Mouse (Mus musculus) spleen, adult 2 months (tissue): Measurements from ENCODE around the gene Cd300ld5.

Experiments used
- CTCF ChIP-seq: fragments of 200-500 bp; IDR thresholded peaks from 2 replicates; pipeline ENCODE4 v1.5.1; 2011; ENCODE audit warnings: mild to moderate bottlenecking, inconsistent platforms; ENCODE audit not compliant: insufficient read depth, insufficient read length, insufficient replicate concordance; ENCODE audit errors: extremely low read depth
- POLR2A ChIP-seq: fragments of 200-500 bp; IDR thresholded peaks from 2 replicates; pipeline ENCODE4 v1.6.1; 2011; ENCODE audit warnings: low read depth, low read length, inconsistent platforms

DNA sequence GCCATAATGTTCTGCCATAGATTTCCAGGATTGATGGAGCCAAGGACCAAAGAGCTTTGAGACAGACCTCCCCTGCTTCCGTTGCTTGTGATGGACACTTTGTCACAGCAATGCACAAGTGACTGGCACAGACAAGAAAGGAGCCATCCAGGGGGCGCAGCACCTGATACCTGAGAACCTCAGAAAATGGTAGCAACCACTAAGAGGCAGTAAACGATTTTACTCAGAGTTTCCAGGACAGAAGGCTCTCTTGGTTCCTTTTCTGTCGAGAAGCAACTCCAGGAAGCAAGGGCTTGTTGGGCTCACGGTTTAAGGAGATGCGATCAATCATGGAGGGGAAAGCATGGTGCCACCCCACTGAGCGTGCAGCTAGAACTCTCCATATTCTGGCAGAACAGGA, 48.6 kb upstream of the Cd300ld5 start:
- TF ChIP-seq POLR2A (no peak), CTCF (no peak)
